Mouse (Mus musculus): ENCODE results near the gene 4930447C04Rik.

4930447C04Rik gene

GRCm38 (mm10) chr12:72835518-72836015 lies 105.0 kb downstream of the 4930447C04Rik start:
- DNase-seq: no peak

- peak; percentile 28 for DNase-seq
These were observed 105.6 kb downstream of the 4930447C04Rik start for GRCm38 (mm10) chr12:72834773-72835517.

- peak; percentile 36 for DNase-seq
These were observed 108.7 kb downstream of the 4930447C04Rik start for GRCm38 (mm10) chr12:72831711-72832432.

Measured in kidney, postnatal 10 days (tissue).